Mouse (Mus musculus) cerebellum, adult 11-12 months (tissue): ENCODE results near the gene Farp1.

Experiments used
- DNase-seq: peaks from one replicate; pipeline ENCODE4 v3.0.0; 2022

The Farp1 gene

GRCm38 (mm10) chr14:121229036-121229773 is 194.2 kb downstream of the Farp1 start:
- no peak for DNase-seq

GRCm38 (mm10) chr14:121231232-121231631 is 196.2 kb downstream of the Farp1 start:
- no peak for DNase-seq

- no peak for DNase-seq
Observed at GRCm38 (mm10) chr14:121234741-121235307, 199.8 kb downstream of the Farp1 start.

- no peak for DNase-seq
Observed at GRCm38 (mm10) chr14:121236736-121237135, 201.7 kb downstream of the Farp1 start.

- DNase-seq, result no peak
Observed at GRCm38 (mm10) chr14:121238727-121239126, 203.7 kb downstream of the Farp1 start.

- no peak for DNase-seq
Observed at GRCm38 (mm10) chr14:121239386-121239785, 204.4 kb downstream of the Farp1 start.

- no peak for DNase-seq
Observed at GRCm38 (mm10) chr14:121244104-121244503, 209.1 kb downstream of the Farp1 start.

- no peak for DNase-seq
Observed at GRCm38 (mm10) chr14:121246048-121246731, 211.2 kb downstream of the Farp1 start.

- DNase-seq, result no peak
Observed at GRCm38 (mm10) chr14:121247287-121247686, 212.3 kb downstream of the Farp1 start.

GRCm38 (mm10) chr14:121248346-121248745 is 213.3 kb downstream of the Farp1 start:
- DNase-seq, result no peak

- DNase-seq, result no peak
Observed at GRCm38 (mm10) chr14:121251099-121251498, 216.1 kb downstream of the Farp1 start.

- DNase-seq, result no peak
Observed at GRCm38 (mm10) chr14:121251708-121252107, 216.7 kb downstream of the Farp1 start.

GRCm38 (mm10) chr14:121252542-121252941 is 217.5 kb downstream of the Farp1 start:
- DNase-seq, result no peak

- no peak for DNase-seq
Observed at GRCm38 (mm10) chr14:121254869-121255268, 219.9 kb downstream of the Farp1 start.

GRCm38 (mm10) chr14:121255469-121255868 is 220.5 kb downstream of the Farp1 start:
- no peak for DNase-seq

GRCm38 (mm10) chr14:121256896-121257295 is 221.9 kb downstream of the Farp1 start:
- DNase-seq, result no peak

- DNase-seq, result no peak
Observed at GRCm38 (mm10) chr14:121259332-121259731, 224.3 kb downstream of the Farp1 start.

GRCm38 (mm10) chr14:121259789-121260188 is 224.8 kb downstream of the Farp1 start:
- DNase-seq, result no peak

GRCm38 (mm10) chr14:121261229-121261879 is 226.4 kb downstream of the Farp1 start:
- DNase-seq, result no peak

- no peak for DNase-seq
Observed at GRCm38 (mm10) chr14:121262606-121263005, 227.6 kb downstream of the Farp1 start.

- DNase-seq, result no peak
Observed at GRCm38 (mm10) chr14:121263912-121264311, 228.9 kb downstream of the Farp1 start.

- DNase-seq, result no peak
Observed at GRCm38 (mm10) chr14:121264453-121264852, 229.5 kb downstream of the Farp1 start.

GRCm38 (mm10) chr14:121267801-121268200 is 232.8 kb downstream of the Farp1 start:
- no peak for DNase-seq

GRCm38 (mm10) chr14:121270490-121270889 is 235.5 kb downstream of the Farp1 start:
- DNase-seq, result no peak
